Mouse (Mus musculus) gastrocnemius, postnatal 10 days (tissue): Measurements from ENCODE around the gene Ttl. TPM values are rescaled to one million over a fixed set of nuclear protein-coding genes. Genes with fewer than 3 reads are reported as not detected.

Experiments
- total RNA-seq, 2 experiments: library from RNA; stranded (reverse); gene quantifications; 2 replicates each; pipeline ENCODE4 v1.2.3; 2021

Gene Ttl
- total RNA-seq, 2 experiments from 2014 or later = 8.9 to 11.2 TPM

Other genes starting within 250 kb of the Ttl start
- 10 to 100 TPM; 16.2 to 19.3 TPM for gene Tmem87b, start 247.8 kb upstream of the Ttl start, total RNA-seq
- 10 to 100 TPM; 12.1 to 12.8 TPM for gene Fbln7, start 203.0 kb upstream of the Ttl start, total RNA-seq
- gene Zc3h8, start 121.9 kb upstream of the Ttl start, total RNA-seq = 1 to 10 TPM; 5.7 to 5.9 TPM
- 1 to 10 TPM; 8.3 to 8.9 TPM for gene Zc3h6, start 98.5 kb upstream of the Ttl start, total RNA-seq
- gene Gm10762, start 98.2 kb upstream of the Ttl start, total RNA-seq = 10 to 100 TPM; 11.2 to 15.6 TPM
- gene Vinac1, start 17.8 kb upstream of the Ttl start, total RNA-seq = under 1 TPM in 1 of 2 experiments, not detected in 1; 0.07 TPM
- gene Polr1b, start 35.1 kb downstream of the Ttl start, total RNA-seq = 10 to 100 TPM; 10.4 to 15.1 TPM
- 10 to 100 TPM in 1 of 2 experiments, 1 to 10 TPM in 1; 9.1 to 10.2 TPM for gene Chchd5, start 63.8 kb downstream of the Ttl start, total RNA-seq
- gene Slc20a1, start 132.8 kb downstream of the Ttl start, total RNA-seq = 10 to 100 TPM in 1 of 2 experiments, 1 to 10 TPM in 1; 6.9 to 13.4 TPM
- 1 to 10 TPM; 6.5 to 8.2 TPM for gene Ckap2l, start 231.3 kb downstream of the Ttl start, total RNA-seq
- gene Il1a, start 244.0 kb downstream of the Ttl start, total RNA-seq = not detected